Mouse (Mus musculus) c-Kit-positive CD71-positive TER-119-negative erythroid progenitor cells, embryonic 14.5 days (primary cell): ENCODE results near the gene Fosl2.

Experiments used
- DNase-seq: peaks from one replicate; pipeline ENCODE4 v3.0.0-alpha.2; 2013; ENCODE audit warnings: low read depth

The Fosl2 gene

GRCm38 (mm10) chr5:32134051-32134732, 1.4 kb upstream of the Fosl2 start:
- DNase-seq, result no peak

GRCm38 (mm10) chr5:32134903-32135335, 682 bp upstream of the Fosl2 start:
- no peak for DNase-seq

GRCm38 (mm10) chr5:32136301-32136863, 781 bp downstream of the Fosl2 start:
- no peak for DNase-seq

GRCm38 (mm10) chr5:32137106-32137522, 1.5 kb downstream of the Fosl2 start:
- no peak for DNase-seq

GRCm38 (mm10) chr5:32138446-32139195, 3.0 kb downstream of the Fosl2 start:
- DNase-seq, result no peak

GRCm38 (mm10) chr5:32139516-32140037, 4.0 kb downstream of the Fosl2 start:
- DNase-seq, result no peak

GRCm38 (mm10) chr5:32141899-32142298, 6.3 kb downstream of the Fosl2 start:
- no peak for DNase-seq

GRCm38 (mm10) chr5:32143433-32143970, 7.9 kb downstream of the Fosl2 start:
- no peak for DNase-seq

- DNase-seq, result no peak
Measured at GRCm38 (mm10) chr5:32146281-32146680, 10.7 kb downstream of the Fosl2 start.

- DNase-seq, result no peak
Measured at GRCm38 (mm10) chr5:32148593-32148992, 13.0 kb downstream of the Fosl2 start.

- DNase-seq, result no peak
Measured at GRCm38 (mm10) chr5:32151244-32151643, 15.6 kb downstream of the Fosl2 start.

GRCm38 (mm10) chr5:32152725-32153417, 17.3 kb downstream of the Fosl2 start:
- DNase-seq, result no peak

GRCm38 (mm10) chr5:32153418-32153740, 17.8 kb downstream of the Fosl2 start:
- DNase-seq, result no peak

GRCm38 (mm10) chr5:32153791-32154490, 18.3 kb downstream of the Fosl2 start:
- no peak for DNase-seq

- DNase-seq, result no peak
Measured at GRCm38 (mm10) chr5:32154931-32155688, 19.5 kb downstream of the Fosl2 start.

GRCm38 (mm10) chr5:32155927-32156326, 20.3 kb downstream of the Fosl2 start:
- no peak for DNase-seq

GRCm38 (mm10) chr5:32163478-32164043, 28.0 kb downstream of the Fosl2 start:
- no peak for DNase-seq

GRCm38 (mm10) chr5:32172188-32172587, 36.6 kb downstream of the Fosl2 start:
- DNase-seq, result no peak

- no peak for DNase-seq
Measured at GRCm38 (mm10) chr5:32176800-32177199, 41.2 kb downstream of the Fosl2 start.

GRCm38 (mm10) chr5:32177737-32178136, 42.1 kb downstream of the Fosl2 start:
- no peak for DNase-seq
